8 mouse cellular contexts compared by ENCODE assay signal in the genomic region with DNA sequence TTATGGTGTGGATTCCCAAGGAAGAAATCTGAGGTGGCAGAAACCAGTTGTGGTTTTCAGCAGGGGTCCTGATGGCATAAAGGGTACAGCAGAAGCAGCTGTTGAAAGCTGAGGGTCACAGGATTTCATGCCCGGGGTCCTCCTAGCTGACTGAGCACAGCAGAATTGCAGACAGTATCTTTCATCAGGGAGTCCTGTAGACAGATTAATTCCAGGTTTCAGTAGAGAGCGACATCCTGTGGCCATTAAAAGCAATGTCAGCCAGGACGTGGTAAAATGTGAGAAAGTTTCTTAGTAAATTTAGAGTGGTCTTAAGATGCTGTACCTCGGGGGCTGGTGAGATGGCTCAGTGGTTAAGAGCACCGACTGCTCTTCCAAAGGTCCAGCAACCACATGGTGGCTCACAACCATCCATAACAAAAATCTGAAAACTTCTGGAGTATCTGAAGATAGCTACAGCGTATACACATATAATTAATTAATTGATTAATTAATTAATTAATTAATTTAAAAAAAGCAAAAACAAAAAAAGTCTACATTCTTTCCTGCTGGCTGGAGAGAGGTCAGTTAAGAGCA. TPM values are rescaled to one million over a fixed set of nuclear protein-coding genes. Genes with fewer than 3 reads are reported as not detected.
DNase-seq lines count a peak whose midpoint lies in the region; ATAC-seq and TF ChIP-seq lines count a peak whose summit lies in the region.

No protein-coding gene starts in this region.

- no peak overlapping the region for H3K27ac ChIP-seq in thymus, adult 2 months (ENCODE audit: control insufficient read depth, insufficient read depth, low read length)
- H3K27ac ChIP-seq in heart, embryonic 13.5 days (replicated peaks), result no peak overlapping the region

- H3K27me3 ChIP-seq in thymus, adult 2 months (ENCODE audit: control insufficient read depth, insufficient read depth, low read length), result no peaks in the 10 kb centered on the region
- 0 out of 2 replicates have a peak, but pooled peaks cover 3% of the 10 kb centered on the region for H3K27me3 ChIP-seq in heart, embryonic 13.5 days (replicated peaks)

- no peak overlapping the region for H3K4me2 ChIP-seq in heart, embryonic 13.5 days

- no peak overlapping the region for H3K4me3 ChIP-seq in thymus, adult 2 months (ENCODE audit: control insufficient read depth, insufficient read depth, low read length)
- no peak overlapping the region for H3K4me3 ChIP-seq in heart, embryonic 13.5 days

- WGBS in thymus, adult 2 months, result 19% methylated on average over 6 of the region's 6 CpGs
- WGBS in heart, embryonic 13.5 days, result 23% methylated on average over 6 of the region's 6 CpGs

- DNase-seq in adrenal gland, postnatal 14 days, result peak; percentile 42
- no peak for DNase-seq in adrenal gland, postnatal 10 days
- DNase-seq in thymus, postnatal 0 days (ENCODE audit: low spot score), result peak; percentile 74
- no peak for DNase-seq in thymus, adult 2 months
- DNase-seq in layer of hippocampus, postnatal 10 days (ENCODE audit: low spot score in 2 of 2), result peak; percentile 39 to 47
- no peak for DNase-seq in gastrocnemius, postnatal 36 days

- no peak for TF ChIP-seq POLR2A in thymus, adult 2 months (IDR thresholded peaks at IDR 0.05; ENCODE audit: control insufficient read depth, extremely low read depth, insufficient read depth, low read length, poor library complexity)

- H3K4me1 ChIP-seq in thymus, adult 2 months (replicated peaks; ENCODE audit: control insufficient read depth, insufficient read depth, low read length), result no peaks in the 10 kb centered on the region
- no peaks in the 10 kb centered on the region for H3K4me1 ChIP-seq in heart, embryonic 13.5 days

- H3K9me3 ChIP-seq in heart, embryonic 13.5 days, result no peaks in the 10 kb centered on the region

- H3K9ac ChIP-seq in heart, embryonic 13.5 days, result 0 out of 2 replicates have a peak overlapping the region, but pooled peaks have one; percentile 24

- no peak for TF ChIP-seq CTCF in thymus, adult 2 months (IDR thresholded peaks at IDR 0.05; ENCODE audit: borderline replicate concordance, control insufficient read depth, extremely low read depth, insufficient read depth, low read length, poor library complexity)

- intact Hi-C loops in gastrocnemius, postnatal 36 days (cut with DNase I), result loop anchor here (2.0 to 5.0 kb wide), 2 partner anchors 207 to 340 kb away; no protein-coding TSS in a partner anchor

- no peaks in the 10 kb centered on the region for H3K36me3 ChIP-seq in thymus, adult 2 months (ENCODE audit: control insufficient read depth, insufficient read depth, low read length)
- H3K36me3 ChIP-seq in heart, embryonic 13.5 days, result no peaks in the 10 kb centered on the region

- no peak for ATAC-seq in heart, embryonic 13.5 days (ENCODE audit: extremely low read depth, insufficient number of reproducible peaks, low FRiP score, low TSS enrichment)
- ATAC-seq in monocyte, adult 5-6 weeks (replicated peaks; ENCODE audit: insufficient number of reproducible peaks, low FRiP score, low TSS enrichment, poor library complexity, severe bottlenecking), result 0 out of 2 replicates have a peak, but pooled peaks have one; percentile 63

RNA-seq across cellular contexts. Expression of gene Spns3, which starts 14.0 kb away (rescaled TPM):
- 0.15 and 0.49 TPM in 2 replicates for total RNA-seq in adrenal gland, postnatal 14 days (2021)
- under 1 TPM; 0.21 to 0.55 TPM for total RNA-seq in adrenal gland, postnatal 10 days (2021)
- polyA plus RNA-seq in thymus, postnatal 0 days (2015; fragmentation: Nextera tagmentation; extraction: Ambion mirVana), result 6.4 and 7.6 TPM in 2 replicates
- polyA plus RNA-seq in thymus, adult 2 months (2012; rRNA removed), result 13.5 and 15.4 TPM in 2 replicates
- 0.10 and 0.13 TPM in 2 replicates for polyA plus RNA-seq in heart, embryonic 13.5 days (2015; fragmentation: Nextera tagmentation; extraction: Ambion mirVana)
- total RNA-seq in layer of hippocampus, postnatal 10 days (2021), result under 1 TPM; 0.18 to 0.22 TPM
- total RNA-seq in monocyte, adult 5-6 weeks (2017), result 0.75 to 3.8 TPM (median 1.3 TPM) in 3 replicates
- total RNA-seq in gastrocnemius, postnatal 36 days (2021), result under 1 TPM; 0.10 to 0.12 TPM

RNA-seq across cellular contexts. Expression of gene Ube2g1, which starts 42.8 kb away (rescaled TPM):
- total RNA-seq in adrenal gland, postnatal 14 days (2021), result 44.8 and 46.8 TPM in 2 replicates
- 10 to 100 TPM; 45.0 to 45.9 TPM for total RNA-seq in adrenal gland, postnatal 10 days (2021)
- 64.1 and 66.6 TPM in 2 replicates for polyA plus RNA-seq in thymus, postnatal 0 days (2015; fragmentation: Nextera tagmentation; extraction: Ambion mirVana)
- polyA plus RNA-seq in thymus, adult 2 months (2012; rRNA removed), result 13.3 and 14.8 TPM in 2 replicates
- polyA plus RNA-seq in heart, embryonic 13.5 days (2015; fragmentation: Nextera tagmentation; extraction: Ambion mirVana), result 57.3 and 57.7 TPM in 2 replicates
- 10 to 100 TPM; 50.4 to 52.6 TPM for total RNA-seq in layer of hippocampus, postnatal 10 days (2021)
- total RNA-seq in monocyte, adult 5-6 weeks (2017), result 34.8 to 48.5 TPM (median 44.5 TPM) in 3 replicates
- total RNA-seq in gastrocnemius, postnatal 36 days (2021), result 10 to 100 TPM; 81.2 to 85.0 TPM

Comparison
In these comparisons a context has a peak if more than half of its experiments do, and no peak if none do; other contexts are left out.
1. DNase-seq: peak in adrenal gland, postnatal 14 days (single experiment), thymus, postnatal 0 days (single experiment) and layer of hippocampus, postnatal 10 days (2 of 2); none in adrenal gland, postnatal 10 days (single experiment), thymus, adult 2 months (single experiment) and gastrocnemius, postnatal 36 days (0 of 2).